Mouse (Mus musculus) heart, adult 8-10 months (tissue): Measurements from ENCODE around the gene Dntt. TPM values are rescaled to one million over a fixed set of nuclear protein-coding genes. Genes with fewer than 3 reads are reported as not detected.
A peak's percentile ranks its signal among the peaks of the same experiment; 100 is the strongest.

ENCODE experiments used
- DNase-seq: peaks from one replicate; pipeline ENCODE4 v3.0.0; 2022; ENCODE audit warnings: low spot score
- total RNA-seq, 4 experiments: library from RNA; stranded (reverse); gene quantifications; 2 replicates each; pipeline ENCODE4 v1.2.4; 2022

Dntt gene
- total RNA-seq, 4 experiments from 2014 or later, result not detected

GRCm38 (mm10) chr19:41053530-41053929, 24.5 kb downstream of the Dntt start:
- no peak for DNase-seq

GRCm38 (mm10) chr19:41054702-41055101, 25.6 kb downstream of the Dntt start:
- DNase-seq, result no peak

GRCm38 (mm10) chr19:41071500-41071899, 42.4 kb downstream of the Dntt start:
- peak; percentile 78 for DNase-seq

- no peak for DNase-seq
Measured at GRCm38 (mm10) chr19:41073746-41074455, 44.8 kb downstream of the Dntt start.

- no peak for DNase-seq
Measured at GRCm38 (mm10) chr19:41076906-41077305, 47.8 kb downstream of the Dntt start, which contains the start of gene Opalin. Gene Opalin, minus strand, starts transcription at chr19:41077113.

GRCm38 (mm10) chr19:41081589-41081988, 52.5 kb downstream of the Dntt start:
- no peak for DNase-seq

GRCm38 (mm10) chr19:41083646-41084045, 54.6 kb downstream of the Dntt start:
- no peak for DNase-seq

- DNase-seq, result no peak
Measured at GRCm38 (mm10) chr19:41086289-41086688, 57.2 kb downstream of the Dntt start.

GRCm38 (mm10) chr19:41086700-41087099, 57.6 kb downstream of the Dntt start:
- DNase-seq, result peak; percentile 74

- DNase-seq, result no peak
Measured at GRCm38 (mm10) chr19:41087901-41088300, 58.8 kb downstream of the Dntt start.

- DNase-seq, result no peak
Measured at GRCm38 (mm10) chr19:41088491-41088890, 59.4 kb downstream of the Dntt start.

GRCm38 (mm10) chr19:41089833-41090232, 60.8 kb downstream of the Dntt start:
- DNase-seq, result peak; percentile 35

GRCm38 (mm10) chr19:41091901-41092300, 62.8 kb downstream of the Dntt start:
- DNase-seq, result no peak

GRCm38 (mm10) chr19:41097038-41097437, 68.0 kb downstream of the Dntt start:
- no peak for DNase-seq

GRCm38 (mm10) chr19:41100863-41101262, 71.8 kb downstream of the Dntt start:
- no peak for DNase-seq

GRCm38 (mm10) chr19:41101390-41101789, 72.3 kb downstream of the Dntt start:
- DNase-seq, result peak; percentile 59

- DNase-seq, result peak; percentile 16
Measured at GRCm38 (mm10) chr19:41104922-41105321, 75.8 kb downstream of the Dntt start.

GRCm38 (mm10) chr19:41107530-41107929, 78.5 kb downstream of the Dntt start:
- DNase-seq, result no peak

GRCm38 (mm10) chr19:41108666-41109065, 79.6 kb downstream of the Dntt start:
- no peak for DNase-seq
